Mouse (Mus musculus): ENCODE results near the gene Raph1. TPM values are rescaled to one million over a fixed set of nuclear protein-coding genes. Genes with fewer than 3 reads are reported as not detected.
"Not testable (repeated sequence)": the region's sequence is repeated elsewhere in the genome, so short reads cannot be mapped to it uniquely, and the experiment has no call there.

Gene Raph1
- polyA plus RNA-seq, 1 experiment: 34.2 TPM

- TF ChIP-seq POLR2A (IDR thresholded peaks at IDR 0.05; ENCODE audit: borderline replicate concordance, extremely low read depth, insufficient read depth, insufficient read length, poor library complexity, severe bottlenecking) (no peak), CTCF (IDR thresholded peaks at IDR 0.05; ENCODE audit: borderline replicate concordance, extremely low read depth, insufficient read depth, insufficient read length) (no peak)
- peak; percentile 21 for DNase-seq (ENCODE audit: low read depth)
Observed at GRCm38 (mm10) chr1:60490510-60490909, 76.4 kb downstream of the Raph1 start.

- TF ChIP-seq POLR2A (IDR thresholded peaks at IDR 0.05; ENCODE audit: borderline replicate concordance, extremely low read depth, insufficient read depth, insufficient read length, poor library complexity, severe bottlenecking) (no peak), CTCF (IDR thresholded peaks at IDR 0.05; ENCODE audit: borderline replicate concordance, extremely low read depth, insufficient read depth, insufficient read length) (no peak)
- DNase-seq (ENCODE audit: low read depth): no peak
Observed at GRCm38 (mm10) chr1:60489660-60490059, 77.2 kb downstream of the Raph1 start.

- TF ChIP-seq CTCF (IDR thresholded peaks at IDR 0.05; ENCODE audit: borderline replicate concordance, extremely low read depth, insufficient read depth, insufficient read length): no peak
- TF ChIP-seq POLR2A (IDR thresholded peaks at IDR 0.05; ENCODE audit: borderline replicate concordance, extremely low read depth, insufficient read depth, insufficient read length, poor library complexity, severe bottlenecking): no peak
Observed at GRCm38 (mm10) chr1:60488635-60489034, 78.3 kb downstream of the Raph1 start.

GRCm38 (mm10) chr1:60485649-60486048, 81.3 kb downstream of the Raph1 start:
- DNase-seq (ENCODE audit: low read depth): no peak
- TF ChIP-seq CTCF (IDR thresholded peaks at IDR 0.05; ENCODE audit: borderline replicate concordance, extremely low read depth, insufficient read depth, insufficient read length): no peak
- no peak for TF ChIP-seq POLR2A (IDR thresholded peaks at IDR 0.05; ENCODE audit: borderline replicate concordance, extremely low read depth, insufficient read depth, insufficient read length, poor library complexity, severe bottlenecking)

More at GRCm38 (mm10) chr1:60488635-60489034, 78.3 kb downstream of the Raph1 start:
- no peak for DNase-seq (ENCODE audit: low read depth)

DNA sequence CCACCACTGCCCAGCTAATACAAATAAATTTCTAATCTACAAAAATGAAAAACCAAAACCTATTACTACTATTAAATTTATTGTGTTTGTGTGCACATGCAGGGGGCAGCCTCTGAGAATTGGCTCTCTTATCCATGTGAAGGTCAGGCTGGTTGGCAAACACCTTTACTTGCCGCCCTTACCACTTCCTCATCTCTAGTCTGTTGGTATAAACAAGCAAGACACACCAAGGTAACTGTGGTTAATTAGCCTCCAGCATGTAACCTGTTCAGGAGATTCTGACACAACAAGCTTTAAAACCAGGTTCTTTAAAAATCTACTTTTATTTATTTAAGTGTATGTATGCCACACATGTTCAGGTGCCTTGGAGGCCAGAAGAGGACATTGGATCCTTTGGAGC, 84.0 kb downstream of the Raph1 start:
- TF ChIP-seq POLR2A (IDR thresholded peaks at IDR 0.05; ENCODE audit: borderline replicate concordance, extremely low read depth, insufficient read depth, insufficient read length, poor library complexity, severe bottlenecking) (no peak), CTCF (IDR thresholded peaks at IDR 0.05; ENCODE audit: borderline replicate concordance, extremely low read depth, insufficient read depth, insufficient read length) (no peak)

DNA sequence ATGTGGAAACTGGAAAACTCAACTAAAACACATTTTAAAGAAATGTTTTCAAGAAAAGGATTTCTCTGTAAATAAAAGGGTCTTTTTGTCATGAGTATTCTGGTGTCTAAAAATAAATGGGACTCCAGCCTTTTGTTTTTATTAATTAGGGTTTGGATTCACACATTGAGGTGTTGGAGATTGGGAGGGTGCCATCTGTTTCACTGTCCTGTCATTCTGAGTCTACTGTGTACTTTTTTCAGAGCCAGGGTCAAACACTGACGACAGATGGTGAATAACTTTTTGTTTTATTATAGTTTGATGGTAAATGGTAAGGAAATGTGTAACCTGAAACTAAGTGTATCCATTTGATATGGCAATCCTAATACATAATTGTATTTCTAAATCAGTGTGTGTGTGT, 85.3 kb downstream of the Raph1 start:
- TF ChIP-seq CTCF (IDR thresholded peaks at IDR 0.05; ENCODE audit: borderline replicate concordance, extremely low read depth, insufficient read depth, insufficient read length): no peak
- TF ChIP-seq POLR2A (IDR thresholded peaks at IDR 0.05; ENCODE audit: borderline replicate concordance, extremely low read depth, insufficient read depth, insufficient read length, poor library complexity, severe bottlenecking): no peak

More for the DNA sequence above, 84.0 kb downstream of the Raph1 start:
- no peak for DNase-seq (ENCODE audit: low read depth)

DNA sequence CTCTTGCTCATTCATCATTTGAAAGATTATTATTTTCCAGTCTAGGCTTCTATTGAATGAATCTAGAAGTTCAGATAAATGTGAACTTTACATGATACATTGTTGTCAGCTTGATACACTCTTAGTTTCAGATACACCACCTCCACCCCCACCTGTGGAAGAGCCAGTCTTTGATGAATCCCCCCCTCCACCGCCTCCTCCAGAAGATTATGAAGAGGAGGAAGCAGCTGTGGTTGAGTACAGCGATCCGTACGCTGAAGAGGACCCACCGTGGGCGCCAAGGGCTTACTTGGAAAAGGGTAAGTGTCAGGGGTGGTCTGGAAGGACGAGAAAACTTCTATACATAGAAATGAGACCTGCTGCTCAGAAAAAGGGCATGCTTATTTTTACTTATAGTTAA, 96.4 kb downstream of the Raph1 start:
- no peak for DNase-seq (ENCODE audit: low read depth)
- TF ChIP-seq POLR2A (IDR thresholded peaks at IDR 0.05; ENCODE audit: borderline replicate concordance, extremely low read depth, insufficient read depth, insufficient read length, poor library complexity, severe bottlenecking) (no peak), CTCF (IDR thresholded peaks at IDR 0.05; ENCODE audit: borderline replicate concordance, extremely low read depth, insufficient read depth, insufficient read length) (no peak)

More for the DNA sequence above, 85.3 kb downstream of the Raph1 start:
- DNase-seq (ENCODE audit: low read depth): peak; percentile 64

GRCm38 (mm10) chr1:60469491-60469890, 97.4 kb downstream of the Raph1 start:
- TF ChIP-seq CTCF (IDR thresholded peaks at IDR 0.05; ENCODE audit: borderline replicate concordance, extremely low read depth, insufficient read depth, insufficient read length) (no peak), POLR2A (IDR thresholded peaks at IDR 0.05; ENCODE audit: borderline replicate concordance, extremely low read depth, insufficient read depth, insufficient read length, poor library complexity, severe bottlenecking) (no peak)

GRCm38 (mm10) chr1:60460623-60461022, 106.3 kb downstream of the Raph1 start:
- DNase-seq (ENCODE audit: low read depth): no peak
- no peak for TF ChIP-seq CTCF (IDR thresholded peaks at IDR 0.05; ENCODE audit: borderline replicate concordance, extremely low read depth, insufficient read depth, insufficient read length)

More at GRCm38 (mm10) chr1:60469491-60469890, 97.4 kb downstream of the Raph1 start:
- no peak for DNase-seq (ENCODE audit: low read depth)

- TF ChIP-seq CTCF (IDR thresholded peaks at IDR 0.05; ENCODE audit: borderline replicate concordance, extremely low read depth, insufficient read depth, insufficient read length) (no peak), POLR2A (IDR thresholded peaks at IDR 0.05; ENCODE audit: borderline replicate concordance, extremely low read depth, insufficient read depth, insufficient read length, poor library complexity, severe bottlenecking) (no peak)
- no peak for DNase-seq (ENCODE audit: low read depth)
Observed at GRCm38 (mm10) chr1:60449896-60450295, 117.0 kb downstream of the Raph1 start.

DNA sequence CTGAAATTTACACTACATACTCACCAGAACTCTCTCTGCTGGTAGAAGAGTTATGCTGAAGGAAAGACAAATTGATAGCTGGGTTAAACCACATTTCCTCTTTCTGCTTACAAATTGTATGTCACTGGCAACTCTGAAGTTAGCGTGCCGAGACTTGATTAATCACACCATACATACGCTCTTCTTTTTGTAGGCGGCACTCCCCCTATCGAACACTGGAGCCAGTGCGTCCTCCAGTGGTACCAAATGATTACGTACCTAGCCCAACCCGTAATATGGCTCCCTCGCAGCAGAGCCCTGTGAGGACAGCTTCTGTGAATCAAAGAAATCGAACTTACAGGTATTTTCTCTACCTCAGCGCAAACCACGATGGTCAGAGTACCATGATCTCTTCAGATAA, 119.8 kb downstream of the Raph1 start:
- no peak for DNase-seq (ENCODE audit: low read depth)
- TF ChIP-seq CTCF (IDR thresholded peaks at IDR 0.05; ENCODE audit: borderline replicate concordance, extremely low read depth, insufficient read depth, insufficient read length) (peak; percentile 4; the same call in 1 of the 2 replicates), POLR2A (IDR thresholded peaks at IDR 0.05; ENCODE audit: borderline replicate concordance, extremely low read depth, insufficient read depth, insufficient read length, poor library complexity, severe bottlenecking) (no peak)

DNA sequence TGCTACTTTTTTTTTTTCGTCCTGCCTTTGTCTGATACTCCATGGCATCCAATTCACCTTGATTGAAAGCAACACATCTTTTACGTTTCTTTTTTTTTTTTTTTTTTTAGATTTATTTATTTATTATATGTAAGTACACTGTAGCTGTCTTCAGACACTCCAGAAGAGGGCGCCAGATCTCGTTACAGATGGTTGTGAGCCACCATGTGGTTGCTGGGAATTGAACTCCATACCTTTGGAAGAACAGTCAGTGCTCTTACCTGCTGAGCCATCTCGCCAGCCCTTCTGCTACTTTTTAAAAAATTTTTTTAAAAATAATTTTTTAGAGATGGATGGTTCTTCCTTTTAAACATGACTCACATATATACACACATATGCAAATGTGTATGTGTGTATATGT, 125.5 kb downstream of the Raph1 start:
- DNase-seq (ENCODE audit: low read depth): not testable (repeated sequence)

DNA sequence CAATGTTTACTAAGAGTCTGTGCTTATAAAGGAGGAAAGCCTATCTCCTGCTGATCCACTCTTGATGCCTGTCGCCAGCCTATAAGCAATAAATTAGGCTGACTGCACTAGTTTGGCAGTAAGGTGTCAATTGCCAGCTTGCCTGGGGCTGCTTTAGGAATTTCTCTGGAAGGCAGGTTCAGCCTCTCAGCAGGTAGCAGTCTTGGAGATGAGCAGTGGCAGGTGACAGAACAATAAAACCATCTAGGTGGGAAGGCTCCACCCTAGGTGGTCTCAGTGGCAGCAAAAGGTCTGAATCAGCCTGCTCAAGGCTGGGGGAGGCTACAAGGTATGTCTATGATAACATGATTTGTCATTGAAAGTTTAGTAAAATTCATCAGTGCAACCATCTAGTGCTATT, 134.4 kb downstream of the Raph1 start:
- TF ChIP-seq POLR2A (IDR thresholded peaks at IDR 0.05; ENCODE audit: borderline replicate concordance, extremely low read depth, insufficient read depth, insufficient read length, poor library complexity, severe bottlenecking): no peak
- TF ChIP-seq CTCF (IDR thresholded peaks at IDR 0.05; ENCODE audit: borderline replicate concordance, extremely low read depth, insufficient read depth, insufficient read length): no peak
- no peak for DNase-seq (ENCODE audit: low read depth)

Other genes starting within 250 kb of the Raph1 start
- gene Cyp20a1, start 223.8 kb downstream of the Raph1 start, polyA plus RNA-seq (2012; rRNA removed): 11.0 and 13.5 TPM in 2 replicates
- 65.4 and 89.2 TPM in 2 replicates for gene Abi2, start 157.5 kb downstream of the Raph1 start, polyA plus RNA-seq (2012; rRNA removed)
- 0.08 and 0.14 TPM in 2 replicates for gene Cd28, start 149.7 kb upstream of the Raph1 start, polyA plus RNA-seq (2012; rRNA removed)

Measured in brain, embryonic 14.5 days (tissue).